8 mouse cellular contexts compared by ENCODE assay signal in the genomic region with DNA sequence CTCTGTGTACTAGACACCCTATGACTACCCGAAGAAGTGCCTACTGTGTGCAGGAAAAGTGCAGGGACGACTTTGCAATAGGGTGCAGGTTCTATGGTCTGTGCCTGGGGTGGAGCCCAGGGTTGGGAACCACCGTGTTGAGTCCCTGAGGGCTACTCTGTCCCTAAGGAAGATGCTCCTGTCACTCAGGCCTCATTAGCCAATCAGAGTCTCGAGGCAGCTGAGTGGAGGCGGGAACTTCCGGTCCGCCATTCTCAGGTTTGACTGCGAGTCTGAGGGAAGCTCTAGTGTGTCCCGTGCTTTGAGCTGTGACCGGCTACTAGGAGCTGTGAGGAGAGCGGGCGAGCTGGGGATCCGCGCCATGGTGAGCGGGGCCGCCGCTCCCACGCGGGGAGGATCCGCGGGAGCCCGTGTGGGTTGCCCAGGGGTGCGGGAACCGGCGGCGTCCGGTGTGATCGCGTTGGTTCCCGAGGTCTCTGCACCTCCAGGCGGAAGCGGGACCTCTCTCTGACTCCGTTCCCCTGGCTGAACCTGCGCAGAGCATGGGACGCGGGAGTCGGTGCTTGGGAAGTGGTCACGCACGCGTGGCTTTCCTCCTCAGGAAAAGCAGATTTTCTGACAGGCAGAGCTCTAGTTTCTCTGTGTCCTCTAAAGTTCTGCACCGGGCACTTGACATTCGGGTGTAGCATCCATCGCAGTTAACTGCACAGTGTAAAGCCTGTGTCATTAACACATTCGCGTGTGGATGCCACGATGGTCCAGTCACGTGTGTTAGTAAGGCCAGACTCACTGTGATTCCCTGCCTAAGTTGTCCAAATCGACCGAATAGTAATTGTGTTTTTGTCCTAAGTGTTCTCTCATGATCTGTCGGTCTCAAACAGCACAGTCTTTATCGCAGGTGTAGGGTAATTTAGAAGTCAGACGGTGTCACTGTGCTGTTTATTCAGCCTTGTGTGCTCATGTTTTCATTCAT. TPM values are rescaled to one million over a fixed set of nuclear protein-coding genes. Genes with fewer than 3 reads are reported as not detected.
DNase-seq lines count a peak whose midpoint lies in the region; ATAC-seq and TF ChIP-seq lines count a peak whose summit lies in the region.
"Not testable (repeated sequence)": the region's sequence is repeated elsewhere in the genome, so short reads cannot be mapped to it uniquely, and the experiment has no call there.

A gene (plus strand): TSS at position 257 of the 973 bp plus-strand sequence.

- not testable (repeated sequence) for H3ac ChIP-seq in C2C12 (ENCODE audit: control insufficient read depth, insufficient read length, low read depth)

- WGBS in heart, embryonic 10.5 days, result 4% methylated on average over 34 of the region's 52 CpGs
- WGBS in kidney, embryonic 14.5 days, result 2% methylated on average over 33 of the region's 52 CpGs
- WGBS in limb, embryonic 14.5 days, result 3% methylated on average over 28 of the region's 52 CpGs
- WGBS in midbrain, embryonic 16.5 days, result 3% methylated on average over 31 of the region's 52 CpGs
- WGBS in spleen, adult 2 months, result 1% methylated on average over 33 of the region's 52 CpGs

- H3K9ac ChIP-seq in kidney, embryonic 14.5 days (ENCODE audit: low read depth, low read length), result peak within 1 kb of the TSS; percentile 72
- H3K9ac ChIP-seq in limb, embryonic 14.5 days (ENCODE audit: low read depth, low read length, severe bottlenecking), result peak within 1 kb of the TSS; percentile 56
- H3K9ac ChIP-seq in midbrain, embryonic 16.5 days (ENCODE audit: low read depth, low read length), result peak within 1 kb of the TSS; percentile 71

- not testable (repeated sequence) for H3K27ac ChIP-seq in embryonic fibroblast, embryonic 13.5 days (ENCODE audit: insufficient read depth, low read length)
- peak within 1 kb of the TSS; percentile 88 for H3K27ac ChIP-seq in heart, embryonic 10.5 days
- H3K27ac ChIP-seq in kidney, embryonic 14.5 days (ENCODE audit: low read depth, low read length), result peak within 1 kb of the TSS; percentile 55; the same call in 1 of the 2 replicates
- peak within 1 kb of the TSS; percentile 71 for H3K27ac ChIP-seq in limb, embryonic 14.5 days (replicated peaks; ENCODE audit: low read depth, low read length)
- H3K27ac ChIP-seq in midbrain, embryonic 16.5 days (ENCODE audit: low read length), result peak within 1 kb of the TSS; percentile 85
- H3K27ac ChIP-seq in spleen, adult 2 months (ENCODE audit: insufficient read depth, low read length), result peak within 1 kb of the TSS; percentile 69

- H3K36me3 ChIP-seq in C2C12 (ENCODE audit: control insufficient read depth, insufficient read depth); kidney, embryonic 14.5 days (ENCODE audit: control insufficient read depth, insufficient read depth, low read length); limb, embryonic 14.5 days (ENCODE audit: control insufficient read depth, insufficient read depth, low read length); midbrain, embryonic 16.5 days (ENCODE audit: control insufficient read depth, insufficient read depth, low read length); spleen, adult 2 months (ENCODE audit: control insufficient read depth, insufficient read depth, low read length): not testable (repeated sequence)
- peaks cover 18% of the 10 kb centered on the region for H3K36me3 ChIP-seq in heart, embryonic 10.5 days

- peaks cover 27% of the 10 kb centered on the region for H3K79me3 ChIP-seq in C2C12 (ENCODE audit: low read depth)

- TF ChIP-seq CTCF in C2C12 (IDR thresholded peaks at IDR 0.05; ENCODE audit: control insufficient read depth, insufficient read depth, insufficient read length); embryonic fibroblast, embryonic 13.5 days (IDR thresholded peaks at IDR 0.05; ENCODE audit: borderline replicate concordance, insufficient read depth, low read length); spleen, adult 2 months (IDR thresholded peaks at IDR 0.05; ENCODE audit: extremely low read depth, insufficient read depth, insufficient read length, insufficient replicate concordance): not testable (repeated sequence)

- H3K4me3 ChIP-seq in C2C12 (ENCODE audit: insufficient read depth, poor library complexity, severe bottlenecking), result peak within 1 kb of the TSS; percentile 40
- peak within 1 kb of the TSS; percentile 34 for H3K4me3 ChIP-seq in embryonic fibroblast, embryonic 13.5 days (ENCODE audit: insufficient read depth, low read length)
- H3K4me3 ChIP-seq in heart, embryonic 10.5 days, result peak within 1 kb of the TSS; percentile 64
- peak within 1 kb of the TSS; percentile 54 for H3K4me3 ChIP-seq in kidney, embryonic 14.5 days (ENCODE audit: low read length)
- peak within 1 kb of the TSS; percentile 47 for H3K4me3 ChIP-seq in limb, embryonic 14.5 days (replicated peaks; ENCODE audit: low read length)
- peak within 1 kb of the TSS; percentile 49 for H3K4me3 ChIP-seq in midbrain, embryonic 16.5 days (ENCODE audit: low read depth, low read length)
- peak within 1 kb of the TSS; percentile 68 for H3K4me3 ChIP-seq in spleen, adult 2 months (ENCODE audit: extremely low read depth, insufficient read depth, insufficient read length)

- peak; percentile 58; the same call in 1 of the 2 replicates for TF ChIP-seq POLR2A in embryonic fibroblast, embryonic 13.5 days (IDR thresholded peaks at IDR 0.05; ENCODE audit: low read depth, low read length)
- not testable (repeated sequence) for TF ChIP-seq POLR2A in limb, embryonic 14.5 days (IDR thresholded peaks at IDR 0.05; ENCODE audit: borderline replicate concordance, extremely low read depth, insufficient read depth, insufficient read length); spleen, adult 2 months (IDR thresholded peaks at IDR 0.05; ENCODE audit: low read depth, low read length)

- peak within 1 kb of the TSS; percentile 51 for H3K4me2 ChIP-seq in kidney, embryonic 14.5 days (replicated peaks; ENCODE audit: low read depth, low read length)
- H3K4me2 ChIP-seq in limb, embryonic 14.5 days (replicated peaks; ENCODE audit: low read depth, low read length, severe bottlenecking), result peak within 1 kb of the TSS; percentile 60
- H3K4me2 ChIP-seq in midbrain, embryonic 16.5 days (ENCODE audit: low read length), result peak within 1 kb of the TSS; percentile 65

- peaks cover 51% of the 10 kb centered on the region for H3K79me2 ChIP-seq in C2C12 (ENCODE audit: control insufficient read depth, insufficient read depth)

- not testable (repeated sequence) for H3K27me3 ChIP-seq in C2C12 (ENCODE audit: control insufficient read depth, insufficient read depth, insufficient read length); heart, embryonic 10.5 days (ENCODE audit: insufficient read depth, poor library complexity, severe bottlenecking); kidney, embryonic 14.5 days (ENCODE audit: control insufficient read depth, insufficient read depth, low read length); limb, embryonic 14.5 days (ENCODE audit: control insufficient read depth, insufficient read depth, low read length); midbrain, embryonic 16.5 days (ENCODE audit: control insufficient read depth, insufficient read depth, low read depth, low read length); spleen, adult 2 months (ENCODE audit: control insufficient read depth, insufficient read depth, low read length)

- not testable (repeated sequence) for H3K4me1 ChIP-seq in embryonic fibroblast, embryonic 13.5 days (ENCODE audit: control insufficient read depth, insufficient read depth, low read length); heart, embryonic 10.5 days; kidney, embryonic 14.5 days (ENCODE audit: control insufficient read depth, insufficient read depth, low read length); limb, embryonic 14.5 days (ENCODE audit: control insufficient read depth, insufficient read depth, low read length); spleen, adult 2 months (ENCODE audit: control insufficient read depth, insufficient read depth, insufficient read length)
- peaks cover 11% of the 10 kb centered on the region for H3K4me1 ChIP-seq in midbrain, embryonic 16.5 days (ENCODE audit: control insufficient read depth, insufficient read depth, low read length)

- H3K9me3 ChIP-seq in heart, embryonic 10.5 days; kidney, embryonic 14.5 days (ENCODE audit: control insufficient read depth, low read length); limb, embryonic 14.5 days (ENCODE audit: control insufficient read depth, low read length); midbrain, embryonic 16.5 days (replicated peaks; ENCODE audit: control insufficient read depth, low read length, poor library complexity, severe bottlenecking): not testable (repeated sequence)

- peak; percentile 97 for DNase-seq in brain, adult 2 months (ENCODE audit: low read depth, low spot score)
- DNase-seq in heart, embryonic 10.5 days (ENCODE audit: low spot score), result peak; percentile 96
- peak; percentile 92 for DNase-seq in limb, embryonic 14.5 days (ENCODE audit: low spot score)
- DNase-seq in spleen, adult 2 months (ENCODE audit: low read depth in 1 of 2, low spot score in 2 of 2), result peak; percentile 75 to 85

- peak; percentile 95 for ATAC-seq in kidney, embryonic 14.5 days (ENCODE audit: low FRiP score, low TSS enrichment)
- ATAC-seq in limb, embryonic 14.5 days (ENCODE audit: low FRiP score, low read depth), result peak; percentile 94
- peak; percentile 95 for ATAC-seq in midbrain, embryonic 16.5 days

RNA-seq across cellular contexts. Expression of the gene that starts here (rescaled TPM):
- polyA plus RNA-seq in C2C12 (2012; fragmentation: generic; extraction: Trizol), result 0.56 TPM
- polyA plus RNA-seq in embryonic fibroblast, embryonic 13.5 days (2011; ENCODE audit: insufficient read length, low read depth, missing spikeins), result 2.7 and 2.9 TPM in 2 replicates
- 4.0 and 4.1 TPM in 2 replicates for polyA plus RNA-seq in heart, embryonic 10.5 days (2016; fragmentation: Nextera tagmentation; extraction: Ambion mirVana)
- polyA plus RNA-seq in kidney, embryonic 14.5 days (2014; fragmentation: Nextera tagmentation; extraction: Ambion mirVana), result 5.3 and 6.4 TPM in 2 replicates
- polyA plus RNA-seq in limb, embryonic 14.5 days (2012; rRNA removed), result 2.1 and 2.8 TPM in 2 replicates
- polyA plus RNA-seq in limb, embryonic 14.5 days (2014; fragmentation: Nextera tagmentation; extraction: Ambion mirVana), result 3.8 TPM in 2 replicates
- polyA plus RNA-seq in midbrain, embryonic 16.5 days (2015; fragmentation: Nextera tagmentation; extraction: Ambion mirVana), result 6.8 and 7.0 TPM in 2 replicates
- polyA plus RNA-seq in spleen, adult 2 months (2012; rRNA removed), result 0.29 and 0.40 TPM in 2 replicates

Comparison
In these comparisons a context has a peak if more than half of its experiments do, and no peak if none do; other contexts are left out.
1. Peak in DNase-seq, H3K4me3 ChIP-seq and H3K27ac ChIP-seq in spleen, adult 2 months; RNA of the gene not detected or under 1 TPM.